Mouse (Mus musculus) heart, postnatal 0 days (tissue): ENCODE data around the gene Kcnj10.

Source experiments
- CTCF ChIP-seq: IDR thresholded peaks from 2 replicates; pipeline ENCODE4 v1.5.1; 2016; ENCODE audit warnings: antibody characterized with exemption, control low read depth, low read depth
- EP300 ChIP-seq: IDR thresholded peaks from 2 replicates; pipeline ENCODE4 v1.6.1; 2016; ENCODE audit warnings: antibody characterized with exemption, low read depth

GRCm38 (mm10) chr1:172392643-172393170, 51.7 kb downstream of the Kcnj10 start:
- TF ChIP-seq CTCF = no peak
- no peak for TF ChIP-seq EP300
